Mouse (Mus musculus) heart, embryonic 16.5 days (tissue): ENCODE results near the gene Ston1. TPM values are rescaled to one million over a fixed set of nuclear protein-coding genes. Genes with fewer than 3 reads are reported as not detected.

Experiments used
- ATAC-seq: fragments of 200-750 bp; cut with Nextera tagmentation; replicated peaks from 2 replicates; pipeline ENCODE4 v1.8.0; 2017; ENCODE audit warnings: moderate number of reproducible peaks; ENCODE audit not compliant: insufficient read depth, low FRiP score; ENCODE audit errors: extremely low read depth
- H3K27ac ChIP-seq: fragments of 300-500 bp; sonication (generic); 2 replicates; pipeline ENCODE4 v1.5.1; 2014; ENCODE audit warnings: mild to moderate bottlenecking, low read length, control low read depth, moderate library complexity
- H3K27me3 ChIP-seq: fragments of 300-500 bp; sonication (generic); 2 replicates; pipeline ENCODE4 v1.6.1; 2014; ENCODE audit warnings: low read length, mixed read lengths; ENCODE audit not compliant: control insufficient read depth, insufficient read depth
- H3K36me3 ChIP-seq: fragments of 300-500 bp; sonication (generic); 2 replicates; pipeline ENCODE4 v1.6.1; 2014; ENCODE audit not compliant: control insufficient read depth, insufficient read depth
- H3K4me1 ChIP-seq: fragments of 300-500 bp; sonication (generic); 2 replicates; pipeline ENCODE4 v1.6.1; 2014; ENCODE audit warnings: low read length, mixed read lengths; ENCODE audit not compliant: control insufficient read depth, insufficient read depth
- H3K4me2 ChIP-seq: fragments of 300-500 bp; sonication (generic); 2 replicates; pipeline ENCODE4 v1.6.1; 2014; ENCODE audit warnings: low read depth, mild to moderate bottlenecking, control low read depth, low read length
- H3K4me3 ChIP-seq: fragments of 300-500 bp; sonication (generic); 2 replicates; pipeline ENCODE4 v1.5.1; 2014; ENCODE audit warnings: mild to moderate bottlenecking, control low read depth, low read length
- H3K9ac ChIP-seq: fragments of 300-500 bp; sonication (generic); 2 replicates; pipeline ENCODE4 v1.6.1; 2014; ENCODE audit warnings: low read length, control low read depth
- H3K9me3 ChIP-seq: fragments of 300-500 bp; sonication (generic); replicated peaks from 2 replicates; pipeline ENCODE4 v1.6.1; 2016; ENCODE audit warnings: low read length; ENCODE audit not compliant: control insufficient read depth
- WGBS: fragments of 180-500 bp; shearing (Covaris S2); extraction: QIAGEN DNeasy Blood & Tissue Kit; methylation state at CpG from one replicate; pipeline ENCODE4 v1.1.7; 2014; 5-methylcytosine and 5-hydroxymethylcytosine counted together
- polyA plus RNA-seq: library from polyadenylated mRNA; unstranded; fragments of >200 nt; fragmentation: Nextera tagmentation; extraction: Ambion mirVana; gene quantifications from 2 replicates; pipeline ENCODE4 v1.2.1, GENCODE M21; 2015

Ston1 gene
- polyA plus RNA-seq, 1 experiment from 2014 or later = 4.7 TPM

GRCm38 (mm10) chr17:88641012-88641411, 43.5 kb downstream of the Ston1 start:
- H3K4me3 ChIP-seq = no peak overlapping the region
- H3K27me3 ChIP-seq = no peaks in the 10 kb centered on the region
- H3K9me3 ChIP-seq = no peaks in the 10 kb centered on the region
- H3K4me2 ChIP-seq = no peak overlapping the region
- peaks cover 17% of the 10 kb centered on the region for H3K36me3 ChIP-seq
- ATAC-seq = peak; percentile 52; the same call in 1 of the 2 replicates
- WGBS = 19% methylated on average over 6 of the region's 6 CpGs
- H3K4me1 ChIP-seq = no peaks in the 10 kb centered on the region
- no peak overlapping the region for H3K27ac ChIP-seq
- no peak overlapping the region for H3K9ac ChIP-seq

GRCm38 (mm10) chr17:88641836-88642235, 44.4 kb downstream of the Ston1 start:
- Histone ChIP-seq H3K4me3 (no peak overlapping the region), H3K9ac (no peak overlapping the region), H3K9me3 (no peaks in the 10 kb centered on the region), H3K27me3 (no peaks in the 10 kb centered on the region), H3K27ac (no peak overlapping the region), H3K4me1 (no peaks in the 10 kb centered on the region), H3K4me2 (no peak overlapping the region), H3K36me3 (peaks cover 15% of the 10 kb centered on the region)
- ATAC-seq = no peak
- 89% methylated on average over 8 of the region's 8 CpGs for WGBS

GRCm38 (mm10) chr17:88644876-88645275, 47.4 kb downstream of the Ston1 start:
- WGBS = 83% methylated on average over 7 of the region's 7 CpGs

GRCm38 (mm10) chr17:88645299-88645698, 47.8 kb downstream of the Ston1 start:
- Histone ChIP-seq H3K36me3 (peaks cover 26% of the 10 kb centered on the region), H3K9me3 (0 out of 2 replicates have a peak, but pooled peaks cover 3% of the 10 kb centered on the region), H3K27me3 (no peaks in the 10 kb centered on the region), H3K4me2 (no peak overlapping the region), H3K9ac (no peak overlapping the region), H3K27ac (no peak overlapping the region), H3K4me3 (no peak overlapping the region), H3K4me1 (no peaks in the 10 kb centered on the region)
- no peak for ATAC-seq
- 89% methylated on average over 11 of the region's 11 CpGs for WGBS

More at GRCm38 (mm10) chr17:88644876-88645275, 47.4 kb downstream of the Ston1 start:
- no peak for ATAC-seq
- Histone ChIP-seq H3K36me3 (peaks cover 26% of the 10 kb centered on the region), H3K27ac (no peak overlapping the region), H3K4me1 (no peaks in the 10 kb centered on the region), H3K9me3 (0 out of 2 replicates have a peak, but pooled peaks cover 3% of the 10 kb centered on the region), H3K27me3 (no peaks in the 10 kb centered on the region), H3K4me2 (no peak overlapping the region), H3K9ac (no peak overlapping the region), H3K4me3 (no peak overlapping the region)

- H3K27me3 ChIP-seq = no peaks in the 10 kb centered on the region
- no peak overlapping the region for H3K4me2 ChIP-seq
- no peaks in the 10 kb centered on the region for H3K4me1 ChIP-seq
- 0 out of 2 replicates have a peak, but pooled peaks cover 3% of the 10 kb centered on the region for H3K9me3 ChIP-seq
- peaks cover 26% of the 10 kb centered on the region for H3K36me3 ChIP-seq
- no peak overlapping the region for H3K27ac ChIP-seq
- no peak overlapping the region for H3K9ac ChIP-seq
- WGBS = 80% methylated on average over 3 of the region's 3 CpGs
- no peak overlapping the region for H3K4me3 ChIP-seq
- ATAC-seq = no peak
These were observed 49.7 kb downstream of the Ston1 start for GRCm38 (mm10) chr17:88647149-88647548.

GRCm38 (mm10) chr17:88652010-88652409, 54.5 kb downstream of the Ston1 start:
- no peak for ATAC-seq

GRCm38 (mm10) chr17:88652702-88653374, 55.4 kb downstream of the Ston1 start:
- no peak overlapping the region for H3K4me2 ChIP-seq

More at GRCm38 (mm10) chr17:88652010-88652409, 54.5 kb downstream of the Ston1 start:
- Histone ChIP-seq H3K36me3 (peaks cover 11% of the 10 kb centered on the region), H3K27me3 (0 out of 2 replicates have a peak, but pooled peaks cover 2% of the 10 kb centered on the region), H3K4me2 (no peak overlapping the region), H3K4me3 (no peak overlapping the region), H3K27ac (no peak overlapping the region), H3K9me3 (0 out of 2 replicates have a peak, but pooled peaks cover 3% of the 10 kb centered on the region), H3K9ac (no peak overlapping the region), H3K4me1 (peaks cover 3% of the 10 kb centered on the region; the same call in 1 of the 2 replicates)
- 6% methylated on average over 9 of the region's 9 CpGs for WGBS

GRCm38 (mm10) chr17:88653375-88653769, 55.9 kb downstream of the Ston1 start:
- ATAC-seq = no peak
- H3K27me3 ChIP-seq = 0 out of 2 replicates have a peak, but pooled peaks cover 2% of the 10 kb centered on the region
- 80% methylated on average over 4 of the region's 4 CpGs for WGBS
- H3K27ac ChIP-seq = no peak overlapping the region
- H3K36me3 ChIP-seq = peaks cover 5% of the 10 kb centered on the region
- no peak overlapping the region for H3K4me2 ChIP-seq
- H3K4me1 ChIP-seq = peaks cover 3% of the 10 kb centered on the region; the same call in 1 of the 2 replicates
- 0 out of 2 replicates have a peak, but pooled peaks cover 3% of the 10 kb centered on the region for H3K9me3 ChIP-seq
- no peak overlapping the region for H3K4me3 ChIP-seq
- no peak overlapping the region for H3K9ac ChIP-seq

More at GRCm38 (mm10) chr17:88652702-88653374, 55.4 kb downstream of the Ston1 start:
- 0 out of 2 replicates have a peak, but pooled peaks cover 3% of the 10 kb centered on the region for H3K9me3 ChIP-seq
- peaks cover 9% of the 10 kb centered on the region for H3K36me3 ChIP-seq
- 0 out of 2 replicates have a peak, but pooled peaks cover 2% of the 10 kb centered on the region for H3K27me3 ChIP-seq
- peaks cover 3% of the 10 kb centered on the region; the same call in 1 of the 2 replicates for H3K4me1 ChIP-seq
- H3K27ac ChIP-seq = no peak overlapping the region
- no peak overlapping the region for H3K9ac ChIP-seq
- no peak overlapping the region for H3K4me3 ChIP-seq
- no peak for ATAC-seq
- WGBS = 19% methylated on average over 21 of the region's 21 CpGs

GRCm38 (mm10) chr17:88658510-88658909, 61.0 kb downstream of the Ston1 start:
- ATAC-seq = no peak
- Histone ChIP-seq H3K4me3 (no peak overlapping the region), H3K36me3 (no peaks in the 10 kb centered on the region), H3K27me3 (0 out of 2 replicates have a peak, but pooled peaks cover under 1% of the 10 kb centered on the region), H3K4me1 (no peaks in the 10 kb centered on the region), H3K4me2 (no peak overlapping the region), H3K9me3 (no peaks in the 10 kb centered on the region), H3K27ac (no peak overlapping the region), H3K9ac (no peak overlapping the region)
- 61% methylated on average over 6 of the region's 6 CpGs for WGBS
